Mouse (Mus musculus): ENCODE measurements around the gene Smlr1.

GRCm38 (mm10) chr10:25488456-25488855 is 47.6 kb downstream of the Smlr1 start:
- TF ChIP-seq CTCF (IDR thresholded peaks at IDR 0.05; ENCODE audit: control insufficient read depth, insufficient read depth, insufficient read length) (peak; percentile 41), MYOG (IDR thresholded peaks at IDR 0.05; ENCODE audit: control insufficient read depth, extremely low read depth, insufficient read length) (no peak), MAX (IDR thresholded peaks at IDR 0.05) (peak; percentile 69), USF1 (IDR thresholded peaks at IDR 0.05; ENCODE audit: low read depth) (no peak), MYOD1 (IDR thresholded peaks at IDR 0.05; ENCODE audit: control insufficient read depth, insufficient read length, low read depth) (no peak), CEBPB (IDR thresholded peaks at IDR 0.05; ENCODE audit: low read depth) (no peak), FOSL1 (IDR thresholded peaks at IDR 0.05; ENCODE audit: insufficient read depth, low read length, poor library complexity, severe bottlenecking) (no peak)
